Mouse (Mus musculus) liver, embryonic 14.5 days (tissue): ENCODE results near the gene Vps72.

ENCODE experiments used
- CTCF ChIP-seq: IDR thresholded peaks from 2 replicates; pipeline ENCODE4 v1.5.1; 2016; ENCODE audit warnings: antibody characterized with exemption, low read depth, control low read depth
- EP300 ChIP-seq: IDR thresholded peaks from 2 replicates; pipeline ENCODE4 v1.6.1; 2016; ENCODE audit warnings: antibody characterized with exemption, low read depth

GRCm38 (mm10) chr3:95129226-95129651, 18.4 kb downstream of the Vps72 start:
- no peak for TF ChIP-seq CTCF
- TF ChIP-seq EP300, result no peak
